Mouse (Mus musculus) testis, adult 2 months (tissue): ENCODE measurements around the gene Gm4707. TPM values are rescaled to one million over a fixed set of nuclear protein-coding genes. Genes with fewer than 3 reads are reported as not detected.

Experiments
- H3K27ac ChIP-seq: fragments of 200-500 bp; 2 replicates; pipeline ENCODE4 v1.5.1; 2012; ENCODE audit warnings: low read depth, low read length; ENCODE audit not compliant: control insufficient read depth, insufficient read depth
- H3K27me3 ChIP-seq: fragments of 200-500 bp; 2 replicates; pipeline ENCODE4 v1.6.1; 2012; ENCODE audit warnings: mild to moderate bottlenecking, low read length, moderate library complexity; ENCODE audit not compliant: control insufficient read depth, insufficient read depth
- H3K36me3 ChIP-seq: fragments of 200-500 bp; 2 replicates; pipeline ENCODE4 v1.6.1; 2012; ENCODE audit warnings: mild to moderate bottlenecking, low read length; ENCODE audit not compliant: control insufficient read depth, insufficient read depth
- H3K4me1 ChIP-seq: fragments of 200-500 bp; 2 replicates; pipeline ENCODE4 v1.6.1; 2012; ENCODE audit warnings: low read length; ENCODE audit not compliant: control insufficient read depth, insufficient read depth
- H3K4me3 ChIP-seq: fragments of 200-500 bp; 2 replicates; pipeline ENCODE4 v1.5.1; 2012; ENCODE audit warnings: low read depth, mild to moderate bottlenecking, low read length, moderate library complexity, mixed read lengths; ENCODE audit not compliant: control insufficient read depth
- CTCF ChIP-seq: fragments of 200-500 bp; IDR thresholded peaks from 2 replicates; pipeline ENCODE4 v1.5.1; 2012; ENCODE audit warnings: low read depth, mild to moderate bottlenecking, inconsistent platforms, low read length, moderate library complexity; ENCODE audit not compliant: control insufficient read depth, insufficient read depth, insufficient replicate concordance
- POLR2A ChIP-seq: fragments of 200-500 bp; IDR thresholded peaks from 2 replicates; pipeline ENCODE4 v1.6.1; 2012; ENCODE audit warnings: low read depth, mild to moderate bottlenecking, inconsistent platforms, low read length, moderate library complexity; ENCODE audit not compliant: control insufficient read depth
- polyA plus RNA-seq: library from polyadenylated mRNA; depleted of rRNA; stranded (reverse); fragments of >200 nt; gene quantifications from 2 replicates; pipeline ENCODE4 v1.2.3, GENCODE M21; 2012

The Gm4707 gene
- polyA plus RNA-seq, 1 experiment, result 0.11 TPM

- Histone ChIP-seq H3K4me3 (no peak overlapping the region), H3K36me3 (no peaks in the 10 kb centered on the region), H3K4me1 (no peaks in the 10 kb centered on the region; the same call in 1 of the 2 replicates), H3K27ac (peak overlapping the region; percentile 66), H3K27me3 (no peaks in the 10 kb centered on the region)
- TF ChIP-seq CTCF, result no peak
- TF ChIP-seq POLR2A, result no peak
Observed at GRCm38 (mm10) chr17:71485791-71486230, 26.1 kb upstream of the Gm4707 start.

GRCm38 (mm10) chr17:71484711-71485110 is 25.0 kb upstream of the Gm4707 start:
- no peak overlapping the region for H3K4me3 ChIP-seq
- no peaks in the 10 kb centered on the region; the same call in 1 of the 2 replicates for H3K4me1 ChIP-seq
- no peaks in the 10 kb centered on the region for H3K36me3 ChIP-seq
- TF ChIP-seq CTCF (no peak), POLR2A (no peak)
- no peak overlapping the region for H3K27ac ChIP-seq
- no peaks in the 10 kb centered on the region for H3K27me3 ChIP-seq

- Histone ChIP-seq H3K27ac (no peak overlapping the region), H3K4me1 (no peaks in the 10 kb centered on the region; the same call in 1 of the 2 replicates), H3K4me3 (no peak overlapping the region), H3K36me3 (no peaks in the 10 kb centered on the region), H3K27me3 (no peaks in the 10 kb centered on the region)
- TF ChIP-seq CTCF (no peak), POLR2A (no peak)
Observed at GRCm38 (mm10) chr17:71483418-71484060, 23.8 kb upstream of the Gm4707 start.

GRCm38 (mm10) chr17:71479381-71479901 is 19.7 kb upstream of the Gm4707 start:
- H3K27me3 ChIP-seq, result no peaks in the 10 kb centered on the region
- H3K36me3 ChIP-seq, result no peaks in the 10 kb centered on the region
- no peak overlapping the region for H3K27ac ChIP-seq
- H3K4me1 ChIP-seq, result peaks cover 1% of the 10 kb centered on the region
- TF ChIP-seq POLR2A, result no peak
- no peak for TF ChIP-seq CTCF
- no peak overlapping the region for H3K4me3 ChIP-seq

- no peak overlapping the region for H3K27ac ChIP-seq
- H3K4me3 ChIP-seq, result no peak overlapping the region
- peaks cover 6% of the 10 kb centered on the region for H3K4me1 ChIP-seq
- no peaks in the 10 kb centered on the region for H3K36me3 ChIP-seq
- TF ChIP-seq POLR2A (no peak), CTCF (no peak)
- no peaks in the 10 kb centered on the region for H3K27me3 ChIP-seq
Observed at GRCm38 (mm10) chr17:71477481-71477880, 17.8 kb upstream of the Gm4707 start.

GRCm38 (mm10) chr17:71476346-71477020 is 16.8 kb upstream of the Gm4707 start:
- no peak overlapping the region for H3K4me3 ChIP-seq
- no peak for TF ChIP-seq POLR2A
- no peak for TF ChIP-seq CTCF
- no peak overlapping the region for H3K27ac ChIP-seq
- no peaks in the 10 kb centered on the region for H3K27me3 ChIP-seq
- H3K4me1 ChIP-seq, result peaks cover 6% of the 10 kb centered on the region
- H3K36me3 ChIP-seq, result no peaks in the 10 kb centered on the region

GRCm38 (mm10) chr17:71475705-71476089 is 16.0 kb upstream of the Gm4707 start:
- Histone ChIP-seq H3K4me1 (peaks cover 6% of the 10 kb centered on the region), H3K27me3 (no peaks in the 10 kb centered on the region), H3K4me3 (peak overlapping the region; percentile 90), H3K27ac (peak overlapping the region; percentile 68), H3K36me3 (no peaks in the 10 kb centered on the region)
- no peak for TF ChIP-seq POLR2A
- TF ChIP-seq CTCF, result no peak
